Mouse (Mus musculus) testis, adult 2 months (tissue): ENCODE data around the gene Chrnb1. TPM values are rescaled to one million over a fixed set of nuclear protein-coding genes. Genes with fewer than 3 reads are reported as not detected.

ENCODE experiments used
- H3K27ac ChIP-seq: fragments of 200-500 bp; 2 replicates; pipeline ENCODE4 v1.5.1; 2012; ENCODE audit warnings: low read depth, low read length; ENCODE audit not compliant: control insufficient read depth, insufficient read depth
- H3K27me3 ChIP-seq: fragments of 200-500 bp; 2 replicates; pipeline ENCODE4 v1.6.1; 2012; ENCODE audit warnings: mild to moderate bottlenecking, low read length, moderate library complexity; ENCODE audit not compliant: control insufficient read depth, insufficient read depth
- H3K36me3 ChIP-seq: fragments of 200-500 bp; 2 replicates; pipeline ENCODE4 v1.6.1; 2012; ENCODE audit warnings: mild to moderate bottlenecking, low read length; ENCODE audit not compliant: control insufficient read depth, insufficient read depth
- H3K4me1 ChIP-seq: fragments of 200-500 bp; 2 replicates; pipeline ENCODE4 v1.6.1; 2012; ENCODE audit warnings: low read length; ENCODE audit not compliant: control insufficient read depth, insufficient read depth
- H3K4me3 ChIP-seq: fragments of 200-500 bp; 2 replicates; pipeline ENCODE4 v1.5.1; 2012; ENCODE audit warnings: low read depth, mild to moderate bottlenecking, low read length, moderate library complexity, mixed read lengths; ENCODE audit not compliant: control insufficient read depth
- CTCF ChIP-seq: fragments of 200-500 bp; IDR thresholded peaks from 2 replicates; pipeline ENCODE4 v1.5.1; 2012; ENCODE audit warnings: low read depth, mild to moderate bottlenecking, inconsistent platforms, low read length, moderate library complexity; ENCODE audit not compliant: control insufficient read depth, insufficient read depth, insufficient replicate concordance
- POLR2A ChIP-seq: fragments of 200-500 bp; IDR thresholded peaks from 2 replicates; pipeline ENCODE4 v1.6.1; 2012; ENCODE audit warnings: low read depth, mild to moderate bottlenecking, inconsistent platforms, low read length, moderate library complexity; ENCODE audit not compliant: control insufficient read depth
- polyA plus RNA-seq: library from polyadenylated mRNA; depleted of rRNA; stranded (reverse); fragments of >200 nt; gene quantifications from 2 replicates; pipeline ENCODE4 v1.2.3, GENCODE M21; 2012

The Chrnb1 gene
- polyA plus RNA-seq, 1 experiment: 1.2 TPM

DNA sequence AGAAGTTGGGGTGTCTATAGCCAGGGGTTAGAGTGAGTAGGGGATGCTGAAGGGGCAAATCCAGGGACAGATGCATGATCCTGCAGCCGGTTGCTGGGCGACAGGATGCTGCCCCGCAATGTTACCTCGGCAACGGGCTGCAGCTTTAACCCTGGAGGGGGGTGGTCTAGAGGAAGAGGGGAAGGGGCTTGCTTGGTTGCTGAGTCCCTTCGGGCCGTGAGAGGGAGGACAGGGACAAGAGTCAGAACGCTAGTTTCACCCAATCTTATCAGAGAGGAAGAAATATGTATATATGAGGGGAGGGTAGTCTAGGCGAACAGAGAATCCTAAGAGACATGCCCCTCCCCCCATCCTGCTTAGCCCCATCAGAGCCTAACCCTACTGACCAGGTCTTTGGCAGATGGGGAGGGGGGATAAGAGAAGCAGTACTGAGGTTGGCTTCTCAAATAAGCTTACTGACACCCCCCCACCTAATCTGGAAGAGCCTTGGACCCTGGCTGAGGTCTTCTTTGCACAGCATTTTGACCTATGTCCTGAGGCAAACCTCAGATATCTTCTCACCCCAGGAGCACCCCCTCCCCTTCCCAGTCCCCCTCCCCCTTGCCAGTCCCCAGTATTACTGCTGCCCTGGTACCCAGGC lies 39.7 kb upstream of the Chrnb1 start:
- H3K27me3 ChIP-seq: no peaks in the 10 kb centered on the region
- H3K36me3 ChIP-seq: no peaks in the 10 kb centered on the region
- H3K27ac ChIP-seq: no peak overlapping the region
- no peak overlapping the region for H3K4me3 ChIP-seq
- TF ChIP-seq POLR2A: no peak
- TF ChIP-seq CTCF: no peak
- H3K4me1 ChIP-seq: peaks cover 39% of the 10 kb centered on the region

GRCm38 (mm10) chr11:69834001-69834549 lies 38.3 kb upstream of the Chrnb1 start:
- peak; percentile 34; the same call in 1 of the 2 replicates for TF ChIP-seq POLR2A
- no peak for TF ChIP-seq CTCF
- Histone ChIP-seq H3K4me1 (peaks cover 39% of the 10 kb centered on the region), H3K27me3 (no peaks in the 10 kb centered on the region), H3K4me3 (peak overlapping the region; percentile 57), H3K27ac (peak overlapping the region; percentile 2; the same call in 1 of the 2 replicates), H3K36me3 (no peaks in the 10 kb centered on the region)

GRCm38 (mm10) chr11:69833554-69833953 lies 37.8 kb upstream of the Chrnb1 start:
- H3K27me3 ChIP-seq: no peaks in the 10 kb centered on the region
- no peak overlapping the region; the same call in 1 of the 2 replicates for H3K27ac ChIP-seq
- peaks cover 35% of the 10 kb centered on the region for H3K4me1 ChIP-seq
- peak overlapping the region; percentile 57 for H3K4me3 ChIP-seq
- no peaks in the 10 kb centered on the region for H3K36me3 ChIP-seq
- TF ChIP-seq CTCF (no peak), POLR2A (no peak)

DNA sequence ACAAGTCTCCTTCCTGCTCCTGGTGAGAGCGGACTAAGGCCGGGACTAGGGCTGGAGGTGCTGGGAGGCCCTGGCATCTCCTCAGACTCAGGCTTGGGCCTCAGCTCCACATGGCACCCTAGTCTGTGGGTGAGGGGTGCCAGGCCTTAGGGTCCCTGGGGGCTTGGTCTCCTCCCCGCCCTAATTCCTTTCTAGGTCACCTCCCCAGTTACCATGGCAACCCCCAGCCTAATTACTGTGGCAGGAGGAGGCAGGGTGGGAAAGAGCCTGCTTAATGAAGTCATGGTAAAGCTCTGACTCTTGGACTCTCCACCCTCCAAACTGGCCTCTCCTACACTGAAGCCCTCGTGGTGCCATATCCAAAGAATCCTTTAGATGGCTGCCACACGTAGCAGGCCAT lies 33.1 kb upstream of the Chrnb1 start:
- no peak overlapping the region for H3K4me3 ChIP-seq
- H3K36me3 ChIP-seq: no peaks in the 10 kb centered on the region
- TF ChIP-seq POLR2A (no peak), CTCF (no peak)
- peaks cover 4% of the 10 kb centered on the region for H3K4me1 ChIP-seq
- no peaks in the 10 kb centered on the region for H3K27me3 ChIP-seq
- no peak overlapping the region for H3K27ac ChIP-seq

DNA sequence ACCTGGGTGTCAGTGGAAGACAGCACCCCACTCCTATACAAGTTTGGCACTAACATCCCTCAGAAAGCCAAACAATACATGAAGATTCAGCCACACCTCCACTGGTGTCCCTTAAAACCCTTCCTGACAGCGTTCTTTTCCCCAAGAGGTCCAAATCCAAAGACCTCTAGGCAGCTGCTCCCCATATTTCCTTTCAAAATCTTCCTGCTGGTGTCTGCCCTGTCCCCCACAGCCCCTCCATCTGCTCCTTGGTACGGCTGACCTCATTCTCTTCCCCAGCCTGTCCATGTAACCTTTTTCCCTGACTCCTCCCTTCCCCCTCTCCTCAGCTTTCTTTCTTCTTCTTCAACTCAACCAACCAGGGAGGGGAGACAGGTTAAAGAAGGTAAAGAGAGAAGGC lies 27.7 kb upstream of the Chrnb1 start:
- Histone ChIP-seq H3K36me3 (no peaks in the 10 kb centered on the region), H3K27ac (no peak overlapping the region), H3K4me3 (no peak overlapping the region), H3K4me1 (no peaks in the 10 kb centered on the region), H3K27me3 (no peaks in the 10 kb centered on the region)
- TF ChIP-seq CTCF (no peak), POLR2A (no peak)

- no peaks in the 10 kb centered on the region for H3K4me1 ChIP-seq
- no peak within 1 kb of the TSS for H3K27ac ChIP-seq
- TF ChIP-seq POLR2A (no peak; the same call in 1 of the 2 replicates), CTCF (no peak)
- H3K4me3 ChIP-seq: peak within 1 kb of the TSS; percentile 71
- H3K36me3 ChIP-seq: no peaks in the 10 kb centered on the region
- H3K27me3 ChIP-seq: no peaks in the 10 kb centered on the region
Observed at GRCm38 (mm10) chr11:69822080-69822479, 26.3 kb upstream of the Chrnb1 start, which contains the start of gene Spem1. TSS of gene Spem1 (minus strand) at chr11:69822180.

DNA sequence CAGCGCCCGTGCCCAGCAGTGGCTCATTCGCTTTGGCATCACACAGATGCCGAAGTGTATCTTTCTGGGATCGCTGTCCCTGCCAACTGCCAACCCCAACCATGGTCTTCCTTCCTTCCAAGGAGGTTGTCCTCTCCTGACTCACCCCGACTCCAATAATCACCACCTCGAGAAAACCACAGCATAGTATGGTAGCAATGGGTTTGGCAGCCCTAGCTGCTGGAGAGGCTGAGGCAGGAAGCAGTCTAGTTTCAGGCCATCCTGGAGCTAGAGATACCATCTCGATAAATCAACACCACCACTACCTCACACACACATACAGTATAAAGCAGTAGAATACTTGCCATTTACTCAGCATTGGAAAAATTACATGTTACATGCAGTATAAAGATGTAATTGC lies 23.1 kb upstream of the Chrnb1 start:
- H3K27me3 ChIP-seq: no peaks in the 10 kb centered on the region

GRCm38 (mm10) chr11:69818365-69818764 lies 22.6 kb upstream of the Chrnb1 start, which contains the start of gene Spem2:
TSS of gene Spem2 (minus strand) at chr11:69818465.
- Histone ChIP-seq H3K27me3 (no peaks in the 10 kb centered on the region), H3K4me1 (peaks cover 2% of the 10 kb centered on the region; the same call in 1 of the 2 replicates), H3K36me3 (no peaks in the 10 kb centered on the region), H3K27ac (0 out of 2 replicates have a peak within 1 kb of the TSS, but pooled peaks have one; percentile 12), H3K4me3 (peak within 1 kb of the TSS; percentile 85)
- no peak for TF ChIP-seq POLR2A
- no peak for TF ChIP-seq CTCF

More for the DNA sequence above, 23.1 kb upstream of the Chrnb1 start:
- H3K4me1 ChIP-seq: peaks cover 2% of the 10 kb centered on the region; the same call in 1 of the 2 replicates
- H3K27ac ChIP-seq: no peak overlapping the region
- TF ChIP-seq POLR2A (no peak; the same call in 1 of the 2 replicates), CTCF (no peak)
- H3K36me3 ChIP-seq: no peaks in the 10 kb centered on the region
- peak overlapping the region; percentile 74 for H3K4me3 ChIP-seq
